9 mouse cellular contexts compared by ENCODE assay signal in the genomic region with DNA sequence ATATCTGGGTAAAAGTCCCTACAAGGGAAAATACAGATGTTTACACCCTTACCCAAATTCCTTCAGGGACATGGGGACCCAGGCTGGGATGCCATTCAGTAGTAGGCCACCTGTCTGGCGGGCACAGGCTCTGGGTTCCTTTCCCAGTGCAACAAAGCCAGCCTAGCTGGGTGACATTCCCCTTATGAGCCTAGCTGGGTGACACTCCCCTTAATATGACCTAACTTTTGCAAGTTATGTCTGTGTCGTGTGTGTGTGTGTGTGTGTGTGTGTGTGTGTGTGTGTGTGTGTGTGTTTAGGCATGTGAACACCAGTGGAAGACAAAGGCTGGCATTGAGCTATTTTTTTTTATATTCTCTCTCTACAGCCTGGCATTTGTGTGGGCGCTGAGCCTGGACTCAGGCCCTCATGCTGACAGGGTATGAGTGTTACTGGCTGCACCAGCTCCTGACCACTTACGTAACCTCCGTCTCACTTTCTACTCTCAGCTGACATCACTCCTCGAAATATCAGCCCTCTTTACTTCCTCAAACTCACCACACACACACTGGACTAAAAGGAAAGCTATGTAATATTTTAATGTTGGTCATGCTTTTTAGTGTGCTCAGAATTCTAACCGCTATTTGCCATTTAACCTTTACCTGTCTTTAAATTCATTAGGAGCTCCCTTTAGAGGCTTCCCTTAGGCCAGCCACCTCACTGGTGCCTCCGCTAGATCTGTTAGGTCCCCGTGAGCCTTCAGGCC. TPM values are rescaled to one million over a fixed set of nuclear protein-coding genes. Genes with fewer than 3 reads are reported as not detected.
DNase-seq lines count a peak whose midpoint lies in the region; ATAC-seq and TF ChIP-seq lines count a peak whose summit lies in the region.
"Had no signal": no experiment of that assay in that cellular context is flagged by ENCODE, and none has a peak within 500 bp of the region (broad histone marks: within the 10 kb centered on the region; RNA-seq: fewer than 3 reads in every experiment).

No protein-coding gene starts in this region.

- intact Hi-C loops in left cerebral cortex, adult 2 months (cut with DNase I), result no loop called here

- no peaks in the 10 kb centered on the region for H3K9me3 ChIP-seq in hindbrain, embryonic 10.5 days
- H3K9me3 ChIP-seq in hindbrain, embryonic 13.5 days, result no peaks in the 10 kb centered on the region
- H3K9me3 ChIP-seq in heart, embryonic 15.5 days (replicated peaks), result no peaks in the 10 kb centered on the region
- H3K9me3 ChIP-seq in limb, embryonic 10.5 days (replicated peaks), result no peaks in the 10 kb centered on the region

- H3K9ac ChIP-seq in hindbrain, embryonic 13.5 days, result no peak overlapping the region
- no peak overlapping the region for H3K9ac ChIP-seq in heart, embryonic 15.5 days

- WGBS in hindbrain, embryonic 10.5 days, result 83% methylated on average over 9 of the region's 9 CpGs
- 80% methylated on average over 9 of the region's 9 CpGs for WGBS in hindbrain, embryonic 13.5 days
- 59% methylated on average over 9 of the region's 9 CpGs for WGBS in heart, embryonic 15.5 days
- WGBS in limb, embryonic 10.5 days, result 88% methylated on average over 9 of the region's 9 CpGs

- no peak for ATAC-seq in hindbrain, embryonic 13.5 days (ENCODE audit: low FRiP score)
- no peak; the same call in 1 of the 2 replicates for ATAC-seq in heart, embryonic 15.5 days (replicated peaks; ENCODE audit: insufficient number of reproducible peaks, insufficient read depth, low FRiP score, low read depth)
- ATAC-seq in frontal cortex, adult (ENCODE audit: low TSS enrichment), result no peak; the same call in 1 of the 2 replicates

- TF ChIP-seq CTCF in left cerebral cortex, adult 2 months (IDR thresholded peaks at IDR 0.05), result no peak

- no peaks in the 10 kb centered on the region for H3K27me3 ChIP-seq in hindbrain, embryonic 10.5 days (ENCODE audit: insufficient read depth, poor library complexity, severe bottlenecking)
- no peaks in the 10 kb centered on the region for H3K27me3 ChIP-seq in hindbrain, embryonic 13.5 days
- H3K27me3 ChIP-seq in heart, embryonic 15.5 days, result no peaks in the 10 kb centered on the region
- no peaks in the 10 kb centered on the region for H3K27me3 ChIP-seq in limb, embryonic 10.5 days (ENCODE audit: low read depth, poor library complexity, severe bottlenecking)

- H3K4me2 ChIP-seq in hindbrain, embryonic 13.5 days, result no peak overlapping the region
- no peak overlapping the region; the same call in 1 of the 2 replicates for H3K4me2 ChIP-seq in heart, embryonic 15.5 days

- H3K4me3 ChIP-seq in hindbrain, embryonic 10.5 days, result no peak overlapping the region
- H3K4me3 ChIP-seq in hindbrain, embryonic 13.5 days, result no peak overlapping the region
- H3K4me3 ChIP-seq in heart, embryonic 15.5 days, result no peak overlapping the region
- no peak overlapping the region for H3K4me3 ChIP-seq in left cerebral cortex, adult 2 months
- no peak overlapping the region for H3K4me3 ChIP-seq in limb, embryonic 10.5 days

- DNase-seq in hindbrain, embryonic 10.5 days (ENCODE audit: low spot score), result no peak
- DNase-seq in Muller cell, postnatal 12 days (ENCODE audit: inconsistent ontology term), result peak; percentile 83
- peak; percentile 51 to 62 for DNase-seq in lung, postnatal 4 days
- no peak for DNase-seq in left cerebral cortex, adult 2 months (ENCODE audit: extremely low spot score in 1 of 2, low spot score in 2 of 2)
- DNase-seq in limb, embryonic 10.5 days (ENCODE audit: low spot score), result no peak

- H3K4me1 ChIP-seq in hindbrain, embryonic 10.5 days (replicated peaks), result peaks cover 25% of the 10 kb centered on the region
- peaks cover 7% of the 10 kb centered on the region for H3K4me1 ChIP-seq in hindbrain, embryonic 13.5 days (replicated peaks)
- H3K4me1 ChIP-seq in heart, embryonic 15.5 days (replicated peaks), result peaks cover 8% of the 10 kb centered on the region
- no peaks in the 10 kb centered on the region for H3K4me1 ChIP-seq in limb, embryonic 10.5 days

- H3K36me3 ChIP-seq in hindbrain, embryonic 10.5 days, result no peaks in the 10 kb centered on the region
- H3K36me3 ChIP-seq in hindbrain, embryonic 13.5 days, result no peaks in the 10 kb centered on the region
- H3K36me3 ChIP-seq in heart, embryonic 15.5 days, result no peaks in the 10 kb centered on the region
- H3K36me3 ChIP-seq in limb, embryonic 10.5 days, result no peaks in the 10 kb centered on the region

- H3K27ac ChIP-seq in hindbrain, embryonic 10.5 days, result peak overlapping the region; percentile 59; the same call in 1 of the 2 replicates
- no peak overlapping the region for H3K27ac ChIP-seq in hindbrain, embryonic 13.5 days
- H3K27ac ChIP-seq in heart, embryonic 15.5 days, result 0 out of 2 replicates have a peak overlapping the region, but pooled peaks have one; percentile 40
- no peak overlapping the region for H3K27ac ChIP-seq in left cerebral cortex, adult 2 months
- no peak overlapping the region for H3K27ac ChIP-seq in limb, embryonic 10.5 days

RNA-seq across cellular contexts. Expression of a gene that starts 5.8 kb away (rescaled TPM):
- polyA plus RNA-seq in hindbrain, embryonic 10.5 days (2016; fragmentation: Nextera tagmentation; extraction: Ambion mirVana), result not detected in 2 replicates
- polyA plus RNA-seq in hindbrain, embryonic 13.5 days (2015; fragmentation: Nextera tagmentation; extraction: Ambion mirVana), result 0.10 TPM in 1 of 2 replicates, not detected in the other
- polyA plus RNA-seq in heart, embryonic 15.5 days (2015; fragmentation: Nextera tagmentation; extraction: Ambion mirVana), result 0.05 and 0.23 TPM in 2 replicates
- not detected for total RNA-seq in left cerebral cortex, adult 2 months (2021)
- not detected in 2 replicates for polyA plus RNA-seq in limb, embryonic 10.5 days (2016; fragmentation: Nextera tagmentation; extraction: Ambion mirVana)
- polyA plus RNA-seq: heart, embryonic 14.5 days had no signal

RNA-seq across cellular contexts. Expression of a gene that starts 37.2 kb away (rescaled TPM):
- 16.8 and 21.0 TPM in 2 replicates for polyA plus RNA-seq in hindbrain, embryonic 10.5 days (2016; fragmentation: Nextera tagmentation; extraction: Ambion mirVana)
- 26.1 and 28.2 TPM in 2 replicates for polyA plus RNA-seq in hindbrain, embryonic 13.5 days (2015; fragmentation: Nextera tagmentation; extraction: Ambion mirVana)
- polyA plus RNA-seq in heart, embryonic 15.5 days (2015; fragmentation: Nextera tagmentation; extraction: Ambion mirVana), result 10.7 and 10.9 TPM in 2 replicates
- 100 to 1,000 TPM; 145 to 148 TPM for total RNA-seq in left cerebral cortex, adult 2 months (2021)
- 17.2 and 23.3 TPM in 2 replicates for polyA plus RNA-seq in limb, embryonic 10.5 days (2016; fragmentation: Nextera tagmentation; extraction: Ambion mirVana)

Comparison
In these comparisons a context has a peak if more than half of its experiments do, and no peak if none do; other contexts are left out.
1. H3K27ac ChIP-seq: peak in hindbrain, embryonic 10.5 days (single experiment) and heart, embryonic 15.5 days (single experiment); none in hindbrain, embryonic 13.5 days (single experiment), left cerebral cortex, adult 2 months (single experiment) and limb, embryonic 10.5 days (single experiment).
2. DNase-seq: peak in Muller cell, postnatal 12 days (single experiment) and lung, postnatal 4 days (2 of 2); none in hindbrain, embryonic 10.5 days (single experiment), left cerebral cortex, adult 2 months (0 of 2) and limb, embryonic 10.5 days (single experiment).